Comparison of ENCODE assay signal across 17 mouse cellular contexts in the genomic region with DNA sequence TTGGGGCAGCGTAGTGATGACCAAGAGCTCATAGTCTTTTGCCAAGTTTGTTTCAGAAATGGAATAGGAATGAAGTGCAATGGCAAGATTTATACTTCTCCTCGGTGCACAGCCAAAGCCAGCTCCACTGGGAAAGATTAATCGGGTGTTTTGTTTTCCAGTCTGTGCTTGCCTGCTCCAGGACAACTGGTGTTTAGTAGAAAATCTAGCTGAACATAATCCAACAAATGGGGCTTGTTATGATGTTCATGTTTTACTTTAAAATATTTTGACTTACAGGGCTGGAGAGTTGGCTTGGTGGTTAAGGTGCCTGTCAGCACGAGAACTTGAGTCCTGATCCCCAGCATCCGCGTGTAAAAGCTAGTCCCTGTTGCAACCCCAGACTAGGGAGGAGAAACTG.
DNase-seq lines count a peak whose midpoint lies in the region; ATAC-seq lines count a peak whose summit lies in the region.
"Had no signal": no experiment of that assay in that cellular context is flagged by ENCODE, and none has a peak within 500 bp of the region (broad histone marks: within the 10 kb centered on the region; RNA-seq: fewer than 3 reads in every experiment).

No protein-coding gene starts in this region.

- H3K27me3 ChIP-seq in embryonic facial prominence, embryonic 14.5 days (replicated peaks; ENCODE audit: control insufficient read depth, insufficient read depth, low read length), result no peaks in the 10 kb centered on the region
- H3K27me3 ChIP-seq in embryonic facial prominence, embryonic 10.5 days (replicated peaks; ENCODE audit: low read depth, poor library complexity, severe bottlenecking), result no peaks in the 10 kb centered on the region
- H3K27me3 ChIP-seq: embryonic facial prominence, embryonic 13.5 days; limb, embryonic 13.5 days; midbrain, embryonic 12.5 days; neural tube, embryonic 13.5 days had no signal

- H3K9ac ChIP-seq in embryonic facial prominence, embryonic 14.5 days (ENCODE audit: low read depth, low read length), result no peak overlapping the region
- H3K9ac ChIP-seq: embryonic facial prominence, embryonic 13.5 days; forebrain, postnatal 0 days; limb, embryonic 13.5 days; midbrain, embryonic 12.5 days; neural tube, embryonic 13.5 days had no signal

- intact Hi-C loops in left cerebral cortex, postnatal 4 days (cut with DNase I), result no loop called here

- DNase-seq in embryonic facial prominence, embryonic 14.5 days (ENCODE audit: low spot score), result peak; percentile 52
- DNase-seq in embryonic facial prominence, embryonic 10.5 days (ENCODE audit: low spot score), result no peak
- DNase-seq in urinary bladder, postnatal 36 days (ENCODE audit: low spot score in 2 of 2), result peak; percentile 27 to 66
- no peak for DNase-seq in urinary bladder, postnatal 10 days (ENCODE audit: low spot score)
- DNase-seq in kidney, postnatal 14 days, result peak; percentile 39
- DNase-seq in left cerebral cortex, postnatal 4 days, result no peak
- DNase-seq in right cerebral cortex, postnatal 4 days, result no peak
- no peak for DNase-seq in T-cell, adult 2 months (ENCODE audit: low spot score)
- DNase-seq: cerebellum, adult 2 months; forebrain, postnatal 0 days; spleen, adult 18-20 months; thymus, adult 2 months had no signal

- no peak for ATAC-seq in embryonic facial prominence, embryonic 14.5 days (ENCODE audit: low read depth)
- ATAC-seq: forebrain, postnatal 0 days had no signal

- no peak overlapping the region for H3K4me2 ChIP-seq in embryonic facial prominence, embryonic 14.5 days (ENCODE audit: low read depth, low read length)
- H3K4me2 ChIP-seq: embryonic facial prominence, embryonic 13.5 days; limb, embryonic 13.5 days; midbrain, embryonic 12.5 days; neural tube, embryonic 13.5 days had no signal

- H3K4me3 ChIP-seq in embryonic facial prominence, embryonic 14.5 days (ENCODE audit: low read depth, low read length), result no peak overlapping the region
- H3K4me3 ChIP-seq in embryonic facial prominence, embryonic 10.5 days, result no peak overlapping the region
- H3K4me3 ChIP-seq: embryonic facial prominence, embryonic 13.5 days; limb, embryonic 13.5 days; midbrain, embryonic 12.5 days; neural tube, embryonic 13.5 days had no signal

- H3K9me3 ChIP-seq in embryonic facial prominence, embryonic 14.5 days (ENCODE audit: control insufficient read depth, low read length), result no peaks in the 10 kb centered on the region
- no peaks in the 10 kb centered on the region for H3K9me3 ChIP-seq in embryonic facial prominence, embryonic 10.5 days
- H3K9me3 ChIP-seq: embryonic facial prominence, embryonic 13.5 days; G1E; limb, embryonic 13.5 days; midbrain, embryonic 12.5 days; neural tube, embryonic 13.5 days had no signal

- no peak overlapping the region for H3K27ac ChIP-seq in embryonic facial prominence, embryonic 14.5 days (replicated peaks; ENCODE audit: low read depth, low read length)
- H3K27ac ChIP-seq in embryonic facial prominence, embryonic 10.5 days (replicated peaks), result no peak overlapping the region
- H3K27ac ChIP-seq: embryonic facial prominence, embryonic 13.5 days; limb, embryonic 13.5 days; midbrain, embryonic 12.5 days; neural tube, embryonic 13.5 days had no signal

- H3K4me1 ChIP-seq in embryonic facial prominence, embryonic 14.5 days (ENCODE audit: control insufficient read depth, insufficient read depth, low read length), result 0 out of 2 replicates have a peak, but pooled peaks cover 4% of the 10 kb centered on the region
- peaks cover 20% of the 10 kb centered on the region for H3K4me1 ChIP-seq in embryonic facial prominence, embryonic 10.5 days
- H3K4me1 ChIP-seq: embryonic facial prominence, embryonic 13.5 days; midbrain, embryonic 12.5 days; neural tube, embryonic 13.5 days had no signal

- WGBS in embryonic facial prominence, embryonic 14.5 days, result 72% methylated on average over 6 of the region's 6 CpGs
- WGBS in embryonic facial prominence, embryonic 10.5 days, result 92% methylated on average over 6 of the region's 6 CpGs

- H3K36me3 ChIP-seq in embryonic facial prominence, embryonic 14.5 days (ENCODE audit: control insufficient read depth, insufficient read depth, low read length), result no peaks in the 10 kb centered on the region
- H3K36me3 ChIP-seq in embryonic facial prominence, embryonic 10.5 days (replicated peaks), result no peaks in the 10 kb centered on the region
- H3K36me3 ChIP-seq: embryonic facial prominence, embryonic 13.5 days; G1E; limb, embryonic 13.5 days; midbrain, embryonic 12.5 days; neural tube, embryonic 13.5 days had no signal

Comparison
In these comparisons a context has a peak if more than half of its experiments do, and no peak if none do; other contexts are left out.
1. DNase-seq: peak in embryonic facial prominence, embryonic 14.5 days (single experiment), urinary bladder, postnatal 36 days (2 of 2) and kidney, postnatal 14 days (single experiment); none in embryonic facial prominence, embryonic 10.5 days (single experiment), urinary bladder, postnatal 10 days (single experiment), left cerebral cortex, postnatal 4 days (single experiment), right cerebral cortex, postnatal 4 days (single experiment) and T-cell, adult 2 months (single experiment).